Mouse (Mus musculus) embryonic facial prominence, embryonic 15.5 days (tissue): ENCODE results near the gene Ptpn7. TPM values are rescaled to one million over a fixed set of nuclear protein-coding genes. Genes with fewer than 3 reads are reported as not detected.

Experiments
- ATAC-seq: fragments of 200-750 bp; cut with Nextera tagmentation; 2 replicates; pipeline ENCODE4 v1.8.0; 2017; ENCODE audit warnings: low read depth, moderate TSS enrichment; ENCODE audit not compliant: insufficient number of reproducible peaks, low FRiP score, low TSS enrichment
- H3K27ac ChIP-seq: fragments of 300-500 bp; sonication (generic); replicated peaks from 2 replicates; pipeline ENCODE4 v1.5.1; 2015; ENCODE audit warnings: mild to moderate bottlenecking, inconsistent platforms
- H3K27me3 ChIP-seq: fragments of 300-500 bp; sonication (generic); 2 replicates; pipeline ENCODE4 v1.6.1; 2015; ENCODE audit warnings: inconsistent platforms
- H3K36me3 ChIP-seq: fragments of 300-500 bp; sonication (generic); 2 replicates; pipeline ENCODE4 v1.6.1; 2015; ENCODE audit warnings: mild to moderate bottlenecking, inconsistent platforms
- H3K4me1 ChIP-seq: fragments of 300-500 bp; sonication (generic); 2 replicates; pipeline ENCODE4 v1.6.1; 2015; ENCODE audit warnings: inconsistent platforms
- H3K4me2 ChIP-seq: fragments of 300-500 bp; sonication (generic); replicated peaks from 2 replicates; pipeline ENCODE4 v1.6.1; 2015; ENCODE audit warnings: mild to moderate bottlenecking, inconsistent platforms
- H3K4me3 ChIP-seq: fragments of 300-500 bp; sonication (generic); replicated peaks from 2 replicates; pipeline ENCODE4 v1.5.1; 2015; ENCODE audit warnings: mild to moderate bottlenecking, inconsistent platforms
- H3K9ac ChIP-seq: fragments of 300-500 bp; sonication (generic); 2 replicates; pipeline ENCODE4 v1.6.1; 2015; ENCODE audit warnings: inconsistent platforms
- H3K9me3 ChIP-seq: fragments of 300-500 bp; sonication (generic); replicated peaks from 2 replicates; pipeline ENCODE4 v1.6.1; 2016; ENCODE audit warnings: inconsistent platforms
- WGBS: fragments of 180-500 bp; shearing (Covaris S2); methylation state at CpG from one replicate; pipeline ENCODE4 v1.1.7; 2015; 5-methylcytosine and 5-hydroxymethylcytosine counted together
- polyA plus RNA-seq: library from polyadenylated mRNA; unstranded; fragments of >200 nt; fragmentation: Nextera tagmentation; extraction: Ambion mirVana; gene quantifications from 2 replicates; pipeline ENCODE4 v1.2.1, GENCODE M21; 2015

Gene Ptpn7
- polyA plus RNA-seq, 1 experiment from 2014 or later: 2.6 TPM

GRCm38 (mm10) chr1:135159556-135160123, 27.1 kb downstream of the Ptpn7 start:
- peaks cover 8% of the 10 kb centered on the region for H3K4me1 ChIP-seq
- H3K27ac ChIP-seq: no peak overlapping the region
- WGBS: 71% methylated on average over 11 of the region's 11 CpGs
- ATAC-seq: no peak
- H3K4me3 ChIP-seq: no peak overlapping the region
- H3K36me3 ChIP-seq: peaks cover 15% of the 10 kb centered on the region
- H3K27me3 ChIP-seq: no peaks in the 10 kb centered on the region
- H3K9ac ChIP-seq: no peak overlapping the region
- H3K9me3 ChIP-seq: no peaks in the 10 kb centered on the region
- no peak overlapping the region for H3K4me2 ChIP-seq

GRCm38 (mm10) chr1:135160411-135161050, 28.0 kb downstream of the Ptpn7 start:
- Histone ChIP-seq H3K27me3 (no peaks in the 10 kb centered on the region), H3K27ac (no peak overlapping the region), H3K4me1 (peaks cover 6% of the 10 kb centered on the region), H3K9me3 (no peaks in the 10 kb centered on the region), H3K4me2 (no peak overlapping the region), H3K4me3 (no peak overlapping the region), H3K9ac (no peak overlapping the region), H3K36me3 (peaks cover 10% of the 10 kb centered on the region)
- no peak for ATAC-seq
- 90% methylated on average over 13 of the region's 13 CpGs for WGBS

GRCm38 (mm10) chr1:135162720-135163119, 30.2 kb downstream of the Ptpn7 start:
- H3K4me1 ChIP-seq: peaks cover 6% of the 10 kb centered on the region
- no peaks in the 10 kb centered on the region for H3K27me3 ChIP-seq
- no peaks in the 10 kb centered on the region for H3K9me3 ChIP-seq
- no peak for ATAC-seq
- H3K4me2 ChIP-seq: no peak overlapping the region
- no peaks in the 10 kb centered on the region for H3K36me3 ChIP-seq
- no peak overlapping the region for H3K4me3 ChIP-seq
- 33% methylated on average over 6 of the region's 6 CpGs for WGBS
- H3K27ac ChIP-seq: no peak overlapping the region
- no peak overlapping the region for H3K9ac ChIP-seq

GRCm38 (mm10) chr1:135167435-135167834, 34.9 kb downstream of the Ptpn7 start, which contains the start of gene Gpr37l1:
Gene Gpr37l1, minus strand, starts transcription at chr1:135167681.
- Histone ChIP-seq H3K4me2 (no peak within 1 kb of the TSS), H3K27me3 (no peaks in the 10 kb centered on the region), H3K4me3 (no peak within 1 kb of the TSS), H3K4me1 (0 out of 2 replicates have a peak, but pooled peaks cover 5% of the 10 kb centered on the region), H3K36me3 (no peaks in the 10 kb centered on the region), H3K27ac (no peak within 1 kb of the TSS), H3K9me3 (no peaks in the 10 kb centered on the region), H3K9ac (no peak within 1 kb of the TSS)
- WGBS: 65% methylated on average over 11 of the region's 11 CpGs
- ATAC-seq: 0 out of 2 replicates have a peak, but pooled peaks have one; percentile 25

- WGBS: 87% methylated on average over 10 of the region's 10 CpGs
- Histone ChIP-seq H3K9me3 (no peaks in the 10 kb centered on the region), H3K27me3 (no peaks in the 10 kb centered on the region), H3K9ac (no peak overlapping the region), H3K4me3 (no peak overlapping the region), H3K4me2 (no peak overlapping the region), H3K4me1 (0 out of 2 replicates have a peak, but pooled peaks cover 5% of the 10 kb centered on the region), H3K36me3 (no peaks in the 10 kb centered on the region), H3K27ac (no peak overlapping the region)
- ATAC-seq: no peak
These were observed 36.1 kb downstream of the Ptpn7 start for GRCm38 (mm10) chr1:135168453-135169200.

- Histone ChIP-seq H3K27ac (no peak overlapping the region), H3K27me3 (no peaks in the 10 kb centered on the region), H3K9ac (no peak overlapping the region), H3K4me3 (no peak overlapping the region), H3K36me3 (no peaks in the 10 kb centered on the region), H3K4me1 (0 out of 2 replicates have a peak, but pooled peaks cover 5% of the 10 kb centered on the region), H3K9me3 (no peaks in the 10 kb centered on the region), H3K4me2 (no peak overlapping the region)
- 55% methylated on average over 12 of the region's 12 CpGs for WGBS
- no peak for ATAC-seq
These were observed 37.2 kb downstream of the Ptpn7 start for GRCm38 (mm10) chr1:135169556-135170224.

GRCm38 (mm10) chr1:135170299-135170698, 37.8 kb downstream of the Ptpn7 start:
- Histone ChIP-seq H3K27me3 (no peaks in the 10 kb centered on the region), H3K9me3 (no peaks in the 10 kb centered on the region), H3K27ac (no peak overlapping the region), H3K4me3 (no peak overlapping the region), H3K9ac (no peak overlapping the region), H3K4me2 (no peak overlapping the region), H3K36me3 (no peaks in the 10 kb centered on the region), H3K4me1 (0 out of 2 replicates have a peak, but pooled peaks cover 5% of the 10 kb centered on the region)
- WGBS: 71% methylated on average over 10 of the region's 10 CpGs
- ATAC-seq: no peak

GRCm38 (mm10) chr1:135171202-135171601, 38.7 kb downstream of the Ptpn7 start:
- Histone ChIP-seq H3K27me3 (no peaks in the 10 kb centered on the region), H3K27ac (no peak overlapping the region), H3K9ac (no peak overlapping the region), H3K4me3 (no peak overlapping the region), H3K9me3 (no peaks in the 10 kb centered on the region), H3K4me1 (0 out of 2 replicates have a peak, but pooled peaks cover 5% of the 10 kb centered on the region), H3K36me3 (no peaks in the 10 kb centered on the region), H3K4me2 (no peak overlapping the region)
- WGBS: 82% methylated on average over 7 of the region's 7 CpGs
- no peak for ATAC-seq

GRCm38 (mm10) chr1:135171984-135172383, 39.5 kb downstream of the Ptpn7 start:
- no peaks in the 10 kb centered on the region for H3K36me3 ChIP-seq
- no peaks in the 10 kb centered on the region for H3K9me3 ChIP-seq
- no peak overlapping the region for H3K9ac ChIP-seq
- no peak overlapping the region for H3K27ac ChIP-seq
- WGBS: 51% methylated on average over 6 of the region's 6 CpGs
- 0 out of 2 replicates have a peak, but pooled peaks cover 5% of the 10 kb centered on the region for H3K4me1 ChIP-seq
- H3K4me3 ChIP-seq: no peak overlapping the region
- ATAC-seq: peak; percentile 56; the same call in 1 of the 2 replicates
- no peaks in the 10 kb centered on the region for H3K27me3 ChIP-seq
- no peak overlapping the region for H3K4me2 ChIP-seq

- Histone ChIP-seq H3K36me3 (no peaks in the 10 kb centered on the region), H3K4me1 (0 out of 2 replicates have a peak, but pooled peaks cover 5% of the 10 kb centered on the region), H3K9me3 (no peaks in the 10 kb centered on the region), H3K4me3 (no peak overlapping the region), H3K9ac (no peak overlapping the region), H3K27ac (no peak overlapping the region), H3K27me3 (no peaks in the 10 kb centered on the region), H3K4me2 (no peak overlapping the region)
- ATAC-seq: no peak
- WGBS: 90% methylated on average over 6 of the region's 6 CpGs
These were observed 40.8 kb downstream of the Ptpn7 start for GRCm38 (mm10) chr1:135173311-135173710.

- H3K27ac ChIP-seq: no peak overlapping the region
- no peak overlapping the region for H3K4me2 ChIP-seq
- WGBS: 66% methylated on average over 3 of the region's 3 CpGs
- no peaks in the 10 kb centered on the region for H3K9me3 ChIP-seq
- no peak overlapping the region for H3K4me3 ChIP-seq
- no peak for ATAC-seq
- H3K9ac ChIP-seq: no peak overlapping the region
- no peaks in the 10 kb centered on the region for H3K27me3 ChIP-seq
- H3K36me3 ChIP-seq: no peaks in the 10 kb centered on the region
- H3K4me1 ChIP-seq: no peaks in the 10 kb centered on the region
These were observed 42.7 kb downstream of the Ptpn7 start for GRCm38 (mm10) chr1:135175176-135175575.
